Mouse (Mus musculus) telencephalon, adult 2 months (tissue): Measurements from ENCODE around the gene Zfp316.

ENCODE experiments used
- DNase-seq: peaks from one replicate; pipeline ENCODE4 v3.0.0-alpha.2; 2011; ENCODE audit warnings: low read depth, low spot score

The Zfp316 gene

DNA sequence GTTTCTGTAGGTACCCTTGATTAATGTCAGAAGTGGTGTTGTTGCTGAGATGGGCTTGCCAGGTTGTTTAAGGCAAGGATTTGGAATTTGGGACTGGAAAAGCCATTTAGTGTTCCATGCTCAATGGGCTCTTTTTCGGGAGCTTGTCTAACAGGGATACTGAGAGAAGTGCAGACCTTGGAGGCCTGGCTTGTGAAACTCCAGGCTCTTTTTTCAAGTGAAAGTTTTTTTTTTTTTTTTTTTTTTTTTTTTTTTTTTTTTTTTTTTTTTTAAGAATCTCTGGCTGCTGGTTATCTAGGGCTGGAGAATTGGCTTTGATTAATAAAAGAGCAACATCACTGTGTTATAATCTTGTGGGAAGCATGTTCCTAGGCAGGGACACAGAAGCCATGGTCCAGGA, 47.5 kb downstream of the Zfp316 start:
- DNase-seq = no peak

- DNase-seq = no peak
These were observed 48.8 kb downstream of the Zfp316 start for GRCm38 (mm10) chr5:143220996-143221395.

GRCm38 (mm10) chr5:143213832-143214231, 56.0 kb downstream of the Zfp316 start:
- no peak for DNase-seq

DNA sequence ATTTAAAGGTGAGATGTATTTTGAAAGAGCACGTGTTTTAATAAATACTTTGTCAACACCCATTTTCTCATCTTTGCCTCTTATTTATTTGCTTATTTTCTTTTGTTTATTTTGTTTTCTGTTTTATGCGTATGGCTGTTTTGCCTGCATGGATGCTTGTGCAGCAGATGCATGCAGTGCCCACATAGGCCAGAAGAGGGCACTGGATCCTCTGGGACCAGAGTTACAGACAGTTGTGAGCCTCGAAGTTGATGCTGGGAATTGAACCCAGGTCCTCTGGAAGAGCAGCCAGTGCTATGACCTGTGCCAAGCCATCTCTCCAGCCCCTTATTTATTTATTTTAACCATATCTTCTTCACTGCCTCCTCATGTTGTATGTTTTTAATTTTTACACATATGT, 64.8 kb downstream of the Zfp316 start:
- DNase-seq = no peak
